Mouse (Mus musculus): ENCODE measurements around the gene Nek7. TPM values are rescaled to one million over a fixed set of nuclear protein-coding genes. Genes with fewer than 3 reads are reported as not detected.

Nek7 gene
- polyA plus RNA-seq, 1 experiment = 0.92 TPM

- Histone ChIP-seq H3K4me3 (replicated peaks) (no peak overlapping the region), H3K27me3 (ENCODE audit: control insufficient read depth) (no peaks in the 10 kb centered on the region), H3K4me1 (ENCODE audit: control insufficient read depth) (no peaks in the 10 kb centered on the region), H3K9me3 (ENCODE audit: control insufficient read depth, low read length) (no peaks in the 10 kb centered on the region), H3K36me3 (ENCODE audit: control insufficient read depth) (peaks cover 11% of the 10 kb centered on the region)
- TF ChIP-seq GATA1 (IDR thresholded peaks at IDR 0.05; ENCODE audit: low read length) (no peak), TAL1 (IDR thresholded peaks at IDR 0.05; ENCODE audit: low read length) (no peak)
Measured at GRCm38 (mm10) chr1:138491382-138492097, 128.4 kb downstream of the Nek7 start.

- no peak overlapping the region for H3K4me3 ChIP-seq (replicated peaks)
- no peaks in the 10 kb centered on the region for H3K9me3 ChIP-seq (ENCODE audit: control insufficient read depth, low read length)
- H3K36me3 ChIP-seq (ENCODE audit: control insufficient read depth) = peaks cover 13% of the 10 kb centered on the region
- H3K4me1 ChIP-seq (ENCODE audit: control insufficient read depth) = no peaks in the 10 kb centered on the region
- TF ChIP-seq TAL1 (IDR thresholded peaks at IDR 0.05; ENCODE audit: low read length) (no peak), GATA1 (IDR thresholded peaks at IDR 0.05; ENCODE audit: low read length) (no peak)
- H3K27me3 ChIP-seq (ENCODE audit: control insufficient read depth) = no peaks in the 10 kb centered on the region
Measured at GRCm38 (mm10) chr1:138487569-138487968, 132.4 kb downstream of the Nek7 start.

GRCm38 (mm10) chr1:138480694-138481093 is 139.2 kb downstream of the Nek7 start:
- Histone ChIP-seq H3K36me3 (ENCODE audit: control insufficient read depth) (peaks cover 4% of the 10 kb centered on the region), H3K4me3 (replicated peaks) (no peak overlapping the region), H3K4me1 (ENCODE audit: control insufficient read depth) (no peaks in the 10 kb centered on the region), H3K27me3 (ENCODE audit: control insufficient read depth) (no peaks in the 10 kb centered on the region), H3K9me3 (ENCODE audit: control insufficient read depth, low read length) (peaks cover 3% of the 10 kb centered on the region; the same call in 1 of the 2 replicates)
- TF ChIP-seq TAL1 (IDR thresholded peaks at IDR 0.05; ENCODE audit: low read length) (no peak), GATA1 (IDR thresholded peaks at IDR 0.05; ENCODE audit: low read length) (no peak)

GRCm38 (mm10) chr1:138465352-138465751 is 154.6 kb downstream of the Nek7 start:
- Histone ChIP-seq H3K27me3 (ENCODE audit: control insufficient read depth) (no peaks in the 10 kb centered on the region), H3K4me1 (ENCODE audit: control insufficient read depth) (no peaks in the 10 kb centered on the region), H3K36me3 (ENCODE audit: control insufficient read depth) (no peaks in the 10 kb centered on the region), H3K9me3 (ENCODE audit: control insufficient read depth, low read length) (no peaks in the 10 kb centered on the region), H3K4me3 (replicated peaks) (no peak overlapping the region)
- TF ChIP-seq GATA1 (IDR thresholded peaks at IDR 0.05; ENCODE audit: low read length) = no peak
- no peak for TF ChIP-seq TAL1 (IDR thresholded peaks at IDR 0.05; ENCODE audit: low read length)

GRCm38 (mm10) chr1:138461425-138461824 is 158.5 kb downstream of the Nek7 start:
- Histone ChIP-seq H3K4me3 (replicated peaks) (no peak overlapping the region), H3K4me1 (ENCODE audit: control insufficient read depth) (no peaks in the 10 kb centered on the region), H3K9me3 (ENCODE audit: control insufficient read depth, low read length) (no peaks in the 10 kb centered on the region), H3K36me3 (ENCODE audit: control insufficient read depth) (no peaks in the 10 kb centered on the region), H3K27me3 (ENCODE audit: control insufficient read depth) (no peaks in the 10 kb centered on the region)
- TF ChIP-seq GATA1 (IDR thresholded peaks at IDR 0.05; ENCODE audit: low read length) = no peak
- TF ChIP-seq TAL1 (IDR thresholded peaks at IDR 0.05; ENCODE audit: low read length) = no peak

- no peak for TF ChIP-seq TAL1 (IDR thresholded peaks at IDR 0.05; ENCODE audit: low read length)
- TF ChIP-seq GATA1 (IDR thresholded peaks at IDR 0.05; ENCODE audit: low read length) = no peak
- H3K9me3 ChIP-seq (ENCODE audit: control insufficient read depth, low read length) = no peaks in the 10 kb centered on the region
- no peaks in the 10 kb centered on the region for H3K27me3 ChIP-seq (ENCODE audit: control insufficient read depth)
- no peaks in the 10 kb centered on the region for H3K36me3 ChIP-seq (ENCODE audit: control insufficient read depth)
- H3K4me3 ChIP-seq (replicated peaks) = no peak overlapping the region
- no peaks in the 10 kb centered on the region for H3K4me1 ChIP-seq (ENCODE audit: control insufficient read depth)
Measured at GRCm38 (mm10) chr1:138449476-138449851, 170.5 kb downstream of the Nek7 start.

GRCm38 (mm10) chr1:138448635-138449475 is 171.1 kb downstream of the Nek7 start:
- H3K4me1 ChIP-seq (ENCODE audit: control insufficient read depth) = no peaks in the 10 kb centered on the region
- H3K9me3 ChIP-seq (ENCODE audit: control insufficient read depth, low read length) = no peaks in the 10 kb centered on the region
- H3K27me3 ChIP-seq (ENCODE audit: control insufficient read depth) = no peaks in the 10 kb centered on the region
- TF ChIP-seq TAL1 (IDR thresholded peaks at IDR 0.05; ENCODE audit: low read length) = no peak
- no peak overlapping the region for H3K4me3 ChIP-seq (replicated peaks)
- no peaks in the 10 kb centered on the region for H3K36me3 ChIP-seq (ENCODE audit: control insufficient read depth)

- no peak overlapping the region for H3K4me3 ChIP-seq (replicated peaks)
- no peaks in the 10 kb centered on the region for H3K36me3 ChIP-seq (ENCODE audit: control insufficient read depth)
- TF ChIP-seq GATA1 (IDR thresholded peaks at IDR 0.05; ENCODE audit: low read length) (no peak), TAL1 (IDR thresholded peaks at IDR 0.05; ENCODE audit: low read length) (no peak)
- no peaks in the 10 kb centered on the region for H3K27me3 ChIP-seq (ENCODE audit: control insufficient read depth)
- no peaks in the 10 kb centered on the region for H3K9me3 ChIP-seq (ENCODE audit: control insufficient read depth, low read length)
- no peaks in the 10 kb centered on the region for H3K4me1 ChIP-seq (ENCODE audit: control insufficient read depth)
Measured at GRCm38 (mm10) chr1:138446846-138447245, 173.1 kb downstream of the Nek7 start.

Other genes with a start within 250 kb of the Nek7 start
- gene Lhx9, start 228.4 kb upstream of the Nek7 start, polyA plus RNA-seq (2012) = not detected in 2 replicates
- gene 2310009B15Rik, start 236.7 kb upstream of the Nek7 start, polyA plus RNA-seq (2012) = 3.9 and 4.5 TPM in 2 replicates